Mouse (Mus musculus): Measurements from ENCODE around the gene Phactr2. TPM values are rescaled to one million over a fixed set of nuclear protein-coding genes. Genes with fewer than 3 reads are reported as not detected.
"Not testable (repeated sequence)": the region's sequence is repeated elsewhere in the genome, so short reads cannot be mapped to it uniquely, and the experiment has no call there.

Gene Phactr2
- 61.2 and 70.5 TPM in 2 replicates for polyA plus RNA-seq (2014; fragmentation: Nextera tagmentation; extraction: Ambion mirVana)

DNA sequence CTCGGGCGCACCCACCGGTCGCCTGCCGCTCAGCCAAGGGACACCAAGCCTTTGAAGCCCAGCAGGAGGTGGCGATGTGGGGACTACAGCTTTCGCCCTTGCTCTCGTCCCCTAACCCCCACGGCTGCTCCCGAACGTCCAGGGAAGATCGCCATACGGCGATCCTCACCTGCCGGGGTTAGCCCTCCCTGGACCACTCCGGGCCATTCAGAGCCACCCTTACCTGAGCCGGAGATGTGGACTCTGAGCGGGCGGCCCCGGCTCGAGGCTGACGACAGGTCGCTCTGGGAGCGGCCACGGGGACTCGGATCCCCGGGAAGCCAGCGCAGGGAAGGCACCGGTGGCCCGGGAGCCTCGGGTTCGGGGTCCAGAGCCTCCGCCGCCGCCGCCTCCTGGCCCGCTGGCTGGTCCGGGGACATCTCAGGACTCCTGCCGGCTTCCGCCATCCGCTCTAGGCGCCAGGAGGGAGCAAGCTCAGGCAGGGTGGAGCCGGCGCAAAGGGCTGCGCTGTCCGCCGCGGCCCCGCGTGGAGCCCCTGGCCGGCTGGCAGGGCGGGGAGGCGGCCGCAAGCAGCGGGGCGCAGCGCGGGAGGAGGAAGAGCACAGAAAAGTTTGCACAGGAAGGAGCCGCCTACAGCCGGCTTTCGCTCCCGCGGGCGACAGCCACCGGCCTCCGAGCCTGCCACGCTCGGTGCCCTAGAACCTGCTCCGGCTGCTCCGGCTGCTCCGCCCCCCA, at the start of gene Phactr2:
TSS of gene Phactr2 (minus strand) at position 580 of the 735 bp plus-strand sequence.
- peak within 1 kb of the TSS; percentile 73 for H3K4me3 ChIP-seq (ENCODE audit: low read depth, low read length)
- no peaks in the 10 kb centered on the region for H3K9me3 ChIP-seq (replicated peaks; ENCODE audit: control insufficient read depth, low read length)
- H3K27me3 ChIP-seq (ENCODE audit: control insufficient read depth, insufficient read depth, low read length): peaks cover 38% of the 10 kb centered on the region
- H3K4me1 ChIP-seq (ENCODE audit: control insufficient read depth, insufficient read depth, low read length): 0 out of 2 replicates have a peak, but pooled peaks cover 5% of the 10 kb centered on the region
- peak; percentile 68 for ATAC-seq (replicated peaks; ENCODE audit: insufficient number of reproducible peaks, low FRiP score, low TSS enrichment)
- H3K9ac ChIP-seq (ENCODE audit: low read depth, low read length): peak within 1 kb of the TSS; percentile 84
- WGBS (ENCODE audit: insufficient replicate concordance): under 1% methylated on average over 69 of the region's 71 CpGs
- peak within 1 kb of the TSS; percentile 95 for H3K4me2 ChIP-seq
- H3K36me3 ChIP-seq (ENCODE audit: control insufficient read depth, insufficient read depth, low read length): no peaks in the 10 kb centered on the region
- no peak within 1 kb of the TSS for H3K27ac ChIP-seq (ENCODE audit: low read depth, low read length)

DNA sequence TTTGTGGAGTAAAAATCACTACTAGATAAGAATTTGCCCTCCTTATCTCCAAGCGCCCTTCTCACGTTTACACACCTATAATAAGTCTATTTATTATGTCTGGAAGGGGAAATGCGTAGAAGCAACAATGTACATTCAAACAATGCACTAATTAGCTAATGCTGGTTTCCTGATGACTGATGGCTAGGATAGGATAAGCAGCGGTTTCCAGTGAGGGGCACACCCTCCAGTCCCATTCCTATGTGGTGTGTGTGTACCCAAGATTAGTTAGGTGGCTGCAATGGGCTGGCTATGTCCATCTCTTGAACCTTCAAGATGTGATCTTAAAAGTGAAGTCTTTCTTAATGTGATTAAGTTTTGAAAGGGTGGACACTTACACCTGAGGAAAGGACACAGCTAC, 47.6 kb upstream of the Phactr2 start:
- Histone ChIP-seq H3K4me3 (ENCODE audit: low read depth, low read length) (no peak overlapping the region), H3K9me3 (replicated peaks; ENCODE audit: control insufficient read depth, low read length) (no peaks in the 10 kb centered on the region), H3K4me1 (ENCODE audit: control insufficient read depth, insufficient read depth, low read length) (no peaks in the 10 kb centered on the region; the same call in 1 of the 2 replicates), H3K4me2 (no peak overlapping the region), H3K36me3 (ENCODE audit: control insufficient read depth, insufficient read depth, low read length) (no peaks in the 10 kb centered on the region), H3K27ac (ENCODE audit: low read depth, low read length) (no peak overlapping the region), H3K9ac (ENCODE audit: low read depth, low read length) (no peak overlapping the region), H3K27me3 (ENCODE audit: control insufficient read depth, insufficient read depth, low read length) (no peaks in the 10 kb centered on the region)
- 69% methylated on average over 4 of the region's 4 CpGs for WGBS (ENCODE audit: insufficient replicate concordance)
- no peak for ATAC-seq (replicated peaks; ENCODE audit: insufficient number of reproducible peaks, low FRiP score, low TSS enrichment)

GRCm38 (mm10) chr10:13502371-13502770, 28.2 kb upstream of the Phactr2 start:
- Histone ChIP-seq H3K27ac (ENCODE audit: low read depth, low read length) (no peak overlapping the region), H3K4me2 (peak overlapping the region; percentile 88), H3K27me3 (ENCODE audit: control insufficient read depth, insufficient read depth, low read length) (no peaks in the 10 kb centered on the region), H3K4me1 (ENCODE audit: control insufficient read depth, insufficient read depth, low read length) (no peaks in the 10 kb centered on the region), H3K9ac (ENCODE audit: low read depth, low read length) (no peak overlapping the region), H3K36me3 (ENCODE audit: control insufficient read depth, insufficient read depth, low read length) (peaks cover 2% of the 10 kb centered on the region; the same call in 1 of the 2 replicates), H3K4me3 (ENCODE audit: low read depth, low read length) (no peak overlapping the region), H3K9me3 (replicated peaks; ENCODE audit: control insufficient read depth, low read length) (no peaks in the 10 kb centered on the region)
- no peak for ATAC-seq (replicated peaks; ENCODE audit: insufficient number of reproducible peaks, low FRiP score, low TSS enrichment)
- WGBS (ENCODE audit: insufficient replicate concordance): 58% methylated on average over 8 of the region's 8 CpGs

GRCm38 (mm10) chr10:13501533-13501932, 27.3 kb upstream of the Phactr2 start:
- ATAC-seq (replicated peaks; ENCODE audit: insufficient number of reproducible peaks, low FRiP score, low TSS enrichment); H3K27me3 ChIP-seq (ENCODE audit: control insufficient read depth, insufficient read depth, low read length); H3K36me3 ChIP-seq (ENCODE audit: control insufficient read depth, insufficient read depth, low read length); H3K4me1 ChIP-seq (ENCODE audit: control insufficient read depth, insufficient read depth, low read length); H3K27ac ChIP-seq (ENCODE audit: low read depth, low read length); H3K9me3 ChIP-seq (replicated peaks; ENCODE audit: control insufficient read depth, low read length): not testable (repeated sequence)
- peak overlapping the region; percentile 68 for H3K9ac ChIP-seq (ENCODE audit: low read depth, low read length)
- H3K4me2 ChIP-seq: peak overlapping the region; percentile 88
- 52% methylated on average over 4 of the region's 4 CpGs for WGBS (ENCODE audit: insufficient replicate concordance)
- peak overlapping the region; percentile 65 for H3K4me3 ChIP-seq (ENCODE audit: low read depth, low read length)

DNA sequence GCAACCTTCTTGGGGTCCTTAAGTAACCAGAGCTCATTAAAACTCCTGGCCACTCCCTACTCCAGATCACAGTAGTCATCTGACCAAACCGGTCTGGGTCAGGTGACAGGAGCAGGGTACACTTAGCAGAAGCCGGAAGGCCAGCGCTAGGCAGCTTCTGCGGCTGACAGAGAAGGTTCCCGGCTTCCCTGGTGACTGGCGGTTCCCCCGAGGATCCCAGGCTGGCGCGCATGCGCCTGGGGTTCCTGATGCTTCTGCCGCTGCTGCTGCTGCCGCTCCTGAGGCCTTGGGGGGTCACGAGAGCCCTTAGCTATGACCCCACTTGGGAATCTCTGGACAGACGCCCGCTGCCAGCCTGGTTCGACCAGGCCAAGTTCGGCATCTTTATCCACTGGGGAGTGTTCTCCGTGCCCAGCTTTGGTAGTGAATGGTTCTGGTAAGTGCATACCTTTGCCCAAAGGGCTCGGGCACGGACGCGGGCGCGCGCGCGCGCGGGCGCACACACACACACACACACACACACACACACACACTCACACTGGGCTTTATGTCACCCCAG, 26.8 kb upstream of the Phactr2 start:
- no peak overlapping the region; the same call in 1 of the 2 replicates for H3K27ac ChIP-seq (ENCODE audit: low read depth, low read length)
- no peaks in the 10 kb centered on the region; the same call in 1 of the 2 replicates for H3K36me3 ChIP-seq (ENCODE audit: control insufficient read depth, insufficient read depth, low read length)
- H3K9ac ChIP-seq (ENCODE audit: low read depth, low read length): peak overlapping the region; percentile 68
- peak overlapping the region; percentile 65 for H3K4me3 ChIP-seq (ENCODE audit: low read depth, low read length)
- 1% methylated on average over 29 of the region's 30 CpGs for WGBS (ENCODE audit: insufficient replicate concordance)
- no peaks in the 10 kb centered on the region for H3K4me1 ChIP-seq (ENCODE audit: control insufficient read depth, insufficient read depth, low read length)
- ATAC-seq (replicated peaks; ENCODE audit: insufficient number of reproducible peaks, low FRiP score, low TSS enrichment): peak; percentile 80
- H3K4me2 ChIP-seq: peak overlapping the region; percentile 88
- H3K9me3 ChIP-seq (replicated peaks; ENCODE audit: control insufficient read depth, low read length): no peaks in the 10 kb centered on the region
- H3K27me3 ChIP-seq (ENCODE audit: control insufficient read depth, insufficient read depth, low read length): no peaks in the 10 kb centered on the region

DNA sequence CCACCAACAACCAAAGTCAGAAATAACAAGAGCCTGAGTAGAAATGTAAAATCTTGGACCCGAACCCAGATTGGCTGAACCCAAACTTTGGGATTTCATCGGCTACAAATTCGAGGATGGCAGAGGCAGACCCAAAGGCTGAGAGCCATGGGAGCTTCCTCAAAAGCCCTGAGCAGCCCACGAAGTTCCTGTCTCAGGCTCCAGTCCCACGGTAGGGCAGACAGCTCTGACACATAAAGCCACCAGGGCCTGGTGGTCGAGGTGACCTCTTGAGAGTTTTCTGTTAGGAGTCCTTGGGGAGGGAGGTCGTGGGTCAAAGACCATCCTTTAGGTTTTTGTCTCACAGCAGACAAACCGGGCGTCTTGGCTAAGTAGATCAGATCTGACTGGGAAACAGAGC, 26.3 kb upstream of the Phactr2 start:
- Histone ChIP-seq H3K9ac (ENCODE audit: low read depth, low read length) (peak overlapping the region; percentile 68; the same call in 1 of the 2 replicates), H3K27ac (ENCODE audit: low read depth, low read length) (no peak overlapping the region), H3K9me3 (replicated peaks; ENCODE audit: control insufficient read depth, low read length) (no peaks in the 10 kb centered on the region), H3K4me2 (peak overlapping the region; percentile 88), H3K4me3 (ENCODE audit: low read depth, low read length) (peak overlapping the region; percentile 65), H3K4me1 (ENCODE audit: control insufficient read depth, insufficient read depth, low read length) (no peaks in the 10 kb centered on the region), H3K27me3 (ENCODE audit: control insufficient read depth, insufficient read depth, low read length) (no peaks in the 10 kb centered on the region), H3K36me3 (ENCODE audit: control insufficient read depth, insufficient read depth, low read length) (no peaks in the 10 kb centered on the region)
- ATAC-seq (replicated peaks; ENCODE audit: insufficient number of reproducible peaks, low FRiP score, low TSS enrichment): no peak; the same call in 1 of the 2 replicates
- WGBS (ENCODE audit: insufficient replicate concordance): 44% methylated on average over 9 of the region's 9 CpGs

- Histone ChIP-seq H3K4me2 (no peak within 1 kb of the TSS; the same call in 1 of the 2 replicates), H3K9ac (ENCODE audit: low read depth, low read length) (no peak within 1 kb of the TSS), H3K36me3 (ENCODE audit: control insufficient read depth, insufficient read depth, low read length) (no peaks in the 10 kb centered on the region), H3K9me3 (replicated peaks; ENCODE audit: control insufficient read depth, low read length) (no peaks in the 10 kb centered on the region), H3K4me1 (ENCODE audit: control insufficient read depth, insufficient read depth, low read length) (no peaks in the 10 kb centered on the region), H3K4me3 (ENCODE audit: low read depth, low read length) (no peak within 1 kb of the TSS), H3K27me3 (ENCODE audit: control insufficient read depth, insufficient read depth, low read length) (no peaks in the 10 kb centered on the region), H3K27ac (ENCODE audit: low read depth, low read length) (no peak within 1 kb of the TSS)
- ATAC-seq (replicated peaks; ENCODE audit: insufficient number of reproducible peaks, low FRiP score, low TSS enrichment): no peak
- 83% methylated on average over 2 of the region's 2 CpGs for WGBS (ENCODE audit: insufficient replicate concordance)
Measured at GRCm38 (mm10) chr10:13499331-13499730, 25.1 kb upstream of the Phactr2 start, which contains the start of gene Fuca2. TSS of gene Fuca2 (plus strand) at chr10:13499540.

- no peaks in the 10 kb centered on the region for H3K9me3 ChIP-seq (replicated peaks; ENCODE audit: control insufficient read depth, low read length)
- no peak overlapping the region for H3K9ac ChIP-seq (ENCODE audit: low read depth, low read length)
- H3K4me3 ChIP-seq (ENCODE audit: low read depth, low read length): no peak overlapping the region
- no peak overlapping the region for H3K27ac ChIP-seq (ENCODE audit: low read depth, low read length)
- 85% methylated on average over 3 of the region's 3 CpGs for WGBS (ENCODE audit: insufficient replicate concordance)
- no peaks in the 10 kb centered on the region for H3K36me3 ChIP-seq (ENCODE audit: control insufficient read depth, insufficient read depth, low read length)
- no peaks in the 10 kb centered on the region for H3K4me1 ChIP-seq (ENCODE audit: control insufficient read depth, insufficient read depth, low read length)
- no peaks in the 10 kb centered on the region for H3K27me3 ChIP-seq (ENCODE audit: control insufficient read depth, insufficient read depth, low read length)
- no peak for ATAC-seq (replicated peaks; ENCODE audit: insufficient number of reproducible peaks, low FRiP score, low TSS enrichment)
- no peak overlapping the region for H3K4me2 ChIP-seq
Measured at GRCm38 (mm10) chr10:13496315-13496714, 22.1 kb upstream of the Phactr2 start.
